Mouse (Mus musculus): ENCODE results near the gene Gm20388. TPM values are rescaled to one million over a fixed set of nuclear protein-coding genes. Genes with fewer than 3 reads are reported as not detected.

Gm20388 gene
- polyA plus RNA-seq, 1 experiment from 2014 or later: not detected

DNA sequence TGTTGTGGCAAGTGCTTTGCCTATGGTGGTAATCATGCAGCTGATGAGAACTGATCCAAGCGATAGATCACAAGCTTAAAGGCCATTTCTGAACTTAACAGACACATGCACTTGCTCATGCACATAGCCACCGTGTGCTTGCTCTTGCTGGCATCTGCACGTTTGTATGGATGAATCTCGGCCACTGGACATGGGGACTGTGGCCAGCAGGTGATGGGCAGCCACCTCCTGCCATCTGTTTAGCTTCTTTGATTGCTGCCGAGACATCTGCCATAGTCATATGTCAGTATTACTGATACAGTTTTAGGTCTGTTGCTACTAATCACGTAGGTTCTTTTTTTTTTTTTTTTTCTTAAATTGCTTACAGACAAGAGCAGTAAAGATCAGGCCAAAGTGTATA lies 2484.7 kb downstream of the Gm20388 start:
- H3K4me3 ChIP-seq (ENCODE audit: low read length): no peak overlapping the region
- WGBS: 92% methylated on average over 6 of the region's 6 CpGs
- no peaks in the 10 kb centered on the region for H3K27me3 ChIP-seq (ENCODE audit: control insufficient read depth, insufficient read depth, low read length)
- no peak overlapping the region for H3K27ac ChIP-seq (ENCODE audit: low read depth, low read length)
- no peak overlapping the region for H3K9ac ChIP-seq (ENCODE audit: low read depth, low read length)
- H3K9me3 ChIP-seq (ENCODE audit: control insufficient read depth, low read length): no peaks in the 10 kb centered on the region
- no peak for ATAC-seq (ENCODE audit: low FRiP score, low TSS enrichment)
- peaks cover 86% of the 10 kb centered on the region for H3K36me3 ChIP-seq (ENCODE audit: control insufficient read depth, insufficient read depth, low read length)
- H3K4me1 ChIP-seq (ENCODE audit: control insufficient read depth, insufficient read depth, low read length): no peaks in the 10 kb centered on the region
- no peak overlapping the region for H3K4me2 ChIP-seq (replicated peaks; ENCODE audit: low read depth, low read length)

DNA sequence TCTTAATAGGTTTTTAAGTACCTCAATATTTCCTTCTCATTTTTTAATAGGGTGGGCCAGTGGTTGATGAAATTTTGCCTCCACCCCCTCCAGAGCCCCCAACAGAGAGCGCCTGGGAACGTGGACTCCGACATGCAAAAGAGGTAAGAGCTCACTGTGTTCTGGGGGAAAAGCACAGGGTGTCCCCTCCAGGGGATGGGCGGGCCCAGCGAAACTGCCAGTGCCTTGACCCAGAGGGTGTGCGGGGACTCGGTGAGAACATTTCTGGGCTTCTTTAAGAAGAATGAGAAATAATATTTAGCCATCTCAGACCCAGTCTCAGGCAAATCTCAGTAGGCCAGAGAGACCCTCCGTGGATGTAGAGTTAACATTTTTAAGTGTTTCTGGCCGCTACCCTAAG lies 2487.5 kb downstream of the Gm20388 start:
- ATAC-seq (ENCODE audit: low FRiP score, low TSS enrichment): no peak
- H3K4me2 ChIP-seq (replicated peaks; ENCODE audit: low read depth, low read length): no peak overlapping the region
- H3K4me3 ChIP-seq (ENCODE audit: low read length): no peak overlapping the region
- no peak overlapping the region for H3K27ac ChIP-seq (ENCODE audit: low read depth, low read length)
- no peak overlapping the region for H3K9ac ChIP-seq (ENCODE audit: low read depth, low read length)
- H3K4me1 ChIP-seq (ENCODE audit: control insufficient read depth, insufficient read depth, low read length): no peaks in the 10 kb centered on the region
- H3K9me3 ChIP-seq (ENCODE audit: control insufficient read depth, low read length): no peaks in the 10 kb centered on the region
- H3K36me3 ChIP-seq (ENCODE audit: control insufficient read depth, insufficient read depth, low read length): peaks cover 92% of the 10 kb centered on the region
- H3K27me3 ChIP-seq (ENCODE audit: control insufficient read depth, insufficient read depth, low read length): no peaks in the 10 kb centered on the region
- whole genome bisulfite sequencing: 96% methylated on average over 9 of the region's 9 CpGs

DNA sequence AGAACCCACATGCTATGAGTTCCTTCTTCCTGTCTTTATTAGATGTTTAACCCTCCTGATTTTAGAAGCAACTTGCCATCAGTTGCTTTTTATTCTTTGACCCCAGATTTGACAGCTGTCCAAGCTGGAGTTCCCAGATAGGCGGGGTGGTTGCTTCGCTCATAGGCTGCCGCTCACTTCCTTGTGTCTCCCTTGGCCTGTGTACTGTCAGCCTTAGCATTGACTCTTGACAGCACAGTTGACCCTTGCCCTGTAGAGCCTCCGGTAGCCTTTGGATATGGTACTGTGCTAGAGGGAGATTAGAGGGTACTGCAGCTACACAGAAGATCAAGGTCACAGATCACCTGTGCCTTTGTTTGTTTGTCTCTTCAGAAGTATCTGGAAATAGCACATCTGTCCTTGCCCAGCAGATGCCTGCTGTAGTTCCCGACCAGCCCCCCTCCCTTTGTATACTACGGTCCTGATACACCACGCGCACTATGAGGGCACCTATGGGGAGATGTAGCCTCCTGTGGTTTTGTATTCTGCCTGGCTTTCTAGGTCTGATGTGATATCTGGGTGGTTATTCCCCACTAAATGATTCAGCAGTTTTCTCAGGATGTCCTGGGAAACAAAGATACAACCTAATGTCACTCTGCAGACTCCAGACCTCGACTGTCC lies 2494.6 kb downstream of the Gm20388 start:
- H3K4me1 ChIP-seq (ENCODE audit: control insufficient read depth, insufficient read depth, low read length): no peaks in the 10 kb centered on the region
- WGBS: 89% methylated on average over 9 of the region's 9 CpGs
- H3K9ac ChIP-seq (ENCODE audit: low read depth, low read length): no peak overlapping the region
- no peak overlapping the region for H3K27ac ChIP-seq (ENCODE audit: low read depth, low read length)
- peaks cover 99% of the 10 kb centered on the region for H3K36me3 ChIP-seq (ENCODE audit: control insufficient read depth, insufficient read depth, low read length)
- H3K4me2 ChIP-seq (replicated peaks; ENCODE audit: low read depth, low read length): no peak overlapping the region
- no peak overlapping the region for H3K4me3 ChIP-seq (ENCODE audit: low read length)
- no peaks in the 10 kb centered on the region for H3K27me3 ChIP-seq (ENCODE audit: control insufficient read depth, insufficient read depth, low read length)
- ATAC-seq (ENCODE audit: low FRiP score, low TSS enrichment): no peak
- H3K9me3 ChIP-seq (ENCODE audit: control insufficient read depth, low read length): no peaks in the 10 kb centered on the region

DNA sequence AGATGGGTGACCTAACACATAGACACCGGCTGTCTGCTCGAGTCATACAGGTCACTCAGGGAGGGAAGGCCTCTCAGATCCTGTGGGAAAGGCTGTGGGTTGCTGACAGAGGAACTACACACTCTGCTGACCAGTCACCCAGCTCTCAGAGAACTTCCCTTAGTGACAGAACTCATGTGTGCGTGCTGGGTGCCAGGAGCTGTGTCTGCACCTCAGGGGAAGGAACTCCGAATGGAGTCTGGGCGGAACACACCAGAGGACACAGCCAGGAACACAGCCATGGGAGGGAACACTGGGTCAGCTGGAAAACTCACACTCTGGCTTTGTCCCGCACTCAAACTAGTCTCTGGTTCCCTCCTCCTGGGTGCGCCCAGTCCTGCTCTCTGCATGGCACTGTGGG lies 2497.0 kb downstream of the Gm20388 start:
- Histone ChIP-seq H3K9ac (ENCODE audit: low read depth, low read length) (no peak overlapping the region), H3K4me2 (replicated peaks; ENCODE audit: low read depth, low read length) (no peak overlapping the region), H3K4me1 (ENCODE audit: control insufficient read depth, insufficient read depth, low read length) (no peaks in the 10 kb centered on the region), H3K27me3 (ENCODE audit: control insufficient read depth, insufficient read depth, low read length) (no peaks in the 10 kb centered on the region), H3K4me3 (ENCODE audit: low read length) (no peak overlapping the region), H3K36me3 (ENCODE audit: control insufficient read depth, insufficient read depth, low read length) (peaks cover 99% of the 10 kb centered on the region), H3K9me3 (ENCODE audit: control insufficient read depth, low read length) (no peaks in the 10 kb centered on the region), H3K27ac (ENCODE audit: low read depth, low read length) (no peak overlapping the region)
- WGBS: 98% methylated on average over 7 of the region's 7 CpGs
- ATAC-seq (ENCODE audit: low FRiP score, low TSS enrichment): no peak

DNA sequence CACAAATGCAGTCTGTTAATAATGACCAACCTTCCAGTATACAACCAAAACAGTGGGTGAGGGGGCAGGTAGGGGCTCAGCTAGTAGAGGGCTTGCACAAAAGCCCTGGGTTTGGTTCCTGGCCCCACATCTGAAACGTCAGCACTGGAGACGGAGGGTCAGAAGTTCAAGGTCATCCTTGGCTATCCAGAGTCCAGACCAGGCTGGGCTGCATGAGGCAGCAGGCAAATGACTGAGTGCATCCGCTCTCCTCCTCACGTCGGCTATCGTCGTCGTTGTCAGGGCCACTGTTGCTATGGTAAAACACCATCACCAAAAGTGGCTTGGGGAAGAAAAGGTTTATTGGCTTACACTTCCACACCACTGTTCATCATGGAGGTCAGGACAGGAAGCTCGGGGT lies 2503.7 kb downstream of the Gm20388 start:
- H3K9me3 ChIP-seq (ENCODE audit: control insufficient read depth, low read length): no peaks in the 10 kb centered on the region
- H3K9ac ChIP-seq (ENCODE audit: low read depth, low read length): no peak overlapping the region
- no peak overlapping the region for H3K4me3 ChIP-seq (ENCODE audit: low read length)
- no peak for ATAC-seq (ENCODE audit: low FRiP score, low TSS enrichment)
- WGBS: 82% methylated on average over 9 of the region's 9 CpGs
- peaks cover 98% of the 10 kb centered on the region for H3K36me3 ChIP-seq (ENCODE audit: control insufficient read depth, insufficient read depth, low read length)
- H3K4me2 ChIP-seq (replicated peaks; ENCODE audit: low read depth, low read length): no peak overlapping the region
- H3K27me3 ChIP-seq (ENCODE audit: control insufficient read depth, insufficient read depth, low read length): no peaks in the 10 kb centered on the region
- H3K4me1 ChIP-seq (ENCODE audit: control insufficient read depth, insufficient read depth, low read length): no peaks in the 10 kb centered on the region
- no peak overlapping the region for H3K27ac ChIP-seq (ENCODE audit: low read depth, low read length)

DNA sequence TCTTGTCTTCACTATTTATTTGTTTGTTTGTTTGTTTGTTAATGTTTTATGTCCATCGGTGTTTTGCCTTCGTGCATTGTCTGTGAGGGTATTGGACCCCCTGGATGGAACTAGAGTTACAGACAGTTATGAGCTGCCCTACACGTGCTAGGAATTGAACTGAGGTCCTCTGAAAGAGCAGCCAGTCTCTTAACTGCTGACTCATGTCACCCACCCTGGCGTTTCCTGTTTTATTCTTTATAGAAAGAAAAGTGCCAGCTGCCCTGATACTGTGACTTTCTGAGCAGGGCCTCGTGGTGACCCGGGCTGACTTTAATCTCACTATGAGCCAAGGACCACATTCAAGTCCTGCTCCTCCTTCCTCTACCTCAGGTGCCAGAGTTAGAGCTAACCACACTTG lies 2504.9 kb downstream of the Gm20388 start:
- peaks cover 85% of the 10 kb centered on the region for H3K36me3 ChIP-seq (ENCODE audit: control insufficient read depth, insufficient read depth, low read length)

DNA sequence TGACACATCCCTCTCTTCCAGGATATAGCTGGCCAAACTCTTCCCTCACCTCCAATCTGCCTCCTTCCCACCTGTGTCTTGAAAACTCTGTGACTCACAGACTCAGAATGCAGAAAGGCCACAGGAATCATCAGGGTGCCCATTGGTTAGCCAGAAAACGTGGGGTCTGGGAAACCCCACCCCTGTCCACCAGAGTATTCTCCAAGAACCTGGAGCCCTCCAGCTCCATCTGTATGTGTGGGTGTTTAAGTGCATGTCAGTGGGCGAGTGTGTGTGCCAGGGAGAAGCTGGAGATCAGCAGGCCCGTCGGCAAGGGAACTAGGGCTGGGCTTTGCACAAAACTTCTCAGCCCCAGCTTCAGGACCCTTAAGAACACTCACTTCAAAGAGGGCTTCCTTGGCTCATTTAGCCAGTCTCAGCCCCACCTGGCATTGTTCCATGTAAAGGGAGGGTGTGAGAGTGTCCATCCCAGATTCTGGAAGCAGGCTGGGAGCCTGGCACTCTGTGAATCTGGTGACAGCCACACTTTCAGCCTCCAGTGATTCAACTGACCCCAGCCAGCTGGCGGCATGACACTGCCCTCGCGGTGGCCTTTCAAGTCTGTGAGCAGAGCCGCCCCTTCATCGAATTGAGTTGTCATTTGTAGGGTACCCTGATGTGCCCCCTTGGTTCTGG lies 2509.4 kb downstream of the Gm20388 start:
- Histone ChIP-seq H3K27me3 (ENCODE audit: control insufficient read depth, insufficient read depth, low read length) (no peaks in the 10 kb centered on the region), H3K27ac (ENCODE audit: low read depth, low read length) (no peak overlapping the region), H3K9ac (ENCODE audit: low read depth, low read length) (no peak overlapping the region), H3K4me2 (replicated peaks; ENCODE audit: low read depth, low read length) (no peak overlapping the region), H3K36me3 (ENCODE audit: control insufficient read depth, insufficient read depth, low read length) (peaks cover 40% of the 10 kb centered on the region), H3K4me3 (ENCODE audit: low read length) (no peak overlapping the region), H3K9me3 (ENCODE audit: control insufficient read depth, low read length) (no peaks in the 10 kb centered on the region), H3K4me1 (ENCODE audit: control insufficient read depth, insufficient read depth, low read length) (no peaks in the 10 kb centered on the region)
- WGBS: 65% methylated on average over 9 of the region's 9 CpGs
- no peak for ATAC-seq (ENCODE audit: low FRiP score, low TSS enrichment)

More for the DNA sequence above, 2504.9 kb downstream of the Gm20388 start:
- Histone ChIP-seq H3K4me1 (ENCODE audit: control insufficient read depth, insufficient read depth, low read length) (no peaks in the 10 kb centered on the region), H3K9me3 (ENCODE audit: control insufficient read depth, low read length) (no peaks in the 10 kb centered on the region), H3K4me2 (replicated peaks; ENCODE audit: low read depth, low read length) (no peak overlapping the region), H3K4me3 (ENCODE audit: low read length) (no peak overlapping the region), H3K27me3 (ENCODE audit: control insufficient read depth, insufficient read depth, low read length) (no peaks in the 10 kb centered on the region), H3K27ac (ENCODE audit: low read depth, low read length) (no peak overlapping the region), H3K9ac (ENCODE audit: low read depth, low read length) (no peak overlapping the region; the same call in 1 of the 2 replicates)
- 93% methylated on average over 6 of the region's 6 CpGs for WGBS
- no peak for ATAC-seq (ENCODE audit: low FRiP score, low TSS enrichment)

DNA sequence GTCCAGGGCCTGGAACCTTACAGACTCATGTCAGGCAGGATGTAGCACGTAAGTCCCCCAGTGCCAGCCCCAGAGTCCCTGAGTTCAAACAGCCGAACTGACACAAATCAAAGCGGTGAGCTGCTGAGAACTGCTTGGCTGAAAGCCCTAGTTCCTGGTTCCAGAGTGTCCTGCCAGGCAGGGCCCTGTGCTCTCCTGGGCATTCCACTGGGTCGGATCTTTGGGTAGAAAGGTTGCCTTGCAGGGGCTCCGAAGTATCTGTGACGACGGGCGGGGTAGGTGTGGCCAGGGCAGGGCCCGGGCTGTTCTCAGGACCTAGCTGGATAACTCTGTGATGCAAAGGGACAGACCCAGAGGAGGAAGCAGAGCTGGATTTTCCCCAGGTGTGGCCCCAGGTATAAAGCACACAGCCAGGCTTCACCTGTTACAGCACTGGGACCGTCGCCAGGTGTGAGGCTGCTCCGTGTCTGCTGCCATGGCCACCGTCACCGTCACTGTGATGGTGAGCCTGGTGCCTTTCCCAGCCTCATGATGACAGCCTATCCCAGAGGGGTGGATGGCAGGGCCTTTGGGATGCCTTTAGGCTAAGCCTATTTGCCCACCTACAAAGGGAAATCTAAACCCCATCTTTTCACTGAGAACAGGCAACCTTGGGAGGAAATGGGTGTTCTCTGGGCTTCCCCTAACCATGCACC lies 2510.9 kb downstream of the Gm20388 start, which contains the start of gene Il17c:
Gene Il17c, plus strand, starts transcription at position 645 of the 695 bp plus-strand sequence.
- no peak for ATAC-seq (ENCODE audit: low FRiP score, low TSS enrichment)
- WGBS: 80% methylated on average over 14 of the region's 14 CpGs
- H3K9ac ChIP-seq (ENCODE audit: low read depth, low read length): no peak within 1 kb of the TSS
- no peaks in the 10 kb centered on the region for H3K27me3 ChIP-seq (ENCODE audit: control insufficient read depth, insufficient read depth, low read length)
- H3K4me3 ChIP-seq (ENCODE audit: low read length): no peak within 1 kb of the TSS
- peaks cover 28% of the 10 kb centered on the region for H3K36me3 ChIP-seq (ENCODE audit: control insufficient read depth, insufficient read depth, low read length)
- H3K4me1 ChIP-seq (ENCODE audit: control insufficient read depth, insufficient read depth, low read length): no peaks in the 10 kb centered on the region
- H3K27ac ChIP-seq (ENCODE audit: low read depth, low read length): no peak within 1 kb of the TSS
- no peak within 1 kb of the TSS for H3K4me2 ChIP-seq (replicated peaks; ENCODE audit: low read depth, low read length)
- no peaks in the 10 kb centered on the region for H3K9me3 ChIP-seq (ENCODE audit: control insufficient read depth, low read length)

DNA sequence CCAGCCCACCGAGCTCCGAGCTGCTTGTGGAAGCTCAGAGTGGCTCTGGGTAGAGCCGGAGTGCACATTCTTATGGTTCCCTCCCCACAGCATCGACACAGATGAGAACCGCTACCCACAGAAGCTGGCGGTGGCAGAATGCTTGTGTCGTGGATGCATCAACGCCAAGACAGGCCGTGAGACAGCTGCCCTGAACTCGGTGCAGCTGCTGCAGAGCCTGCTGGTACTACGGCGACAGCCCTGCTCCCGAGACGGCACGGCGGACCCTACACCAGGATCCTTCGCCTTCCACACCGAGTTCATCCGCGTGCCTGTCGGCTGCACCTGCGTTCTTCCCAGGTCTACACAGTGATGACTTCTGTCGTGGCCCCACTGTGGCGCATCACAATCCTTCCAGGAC lies 2512.6 kb downstream of the Gm20388 start:
- H3K27ac ChIP-seq (ENCODE audit: low read depth, low read length): no peak overlapping the region
- H3K36me3 ChIP-seq (ENCODE audit: control insufficient read depth, insufficient read depth, low read length): peaks cover 12% of the 10 kb centered on the region
- no peaks in the 10 kb centered on the region for H3K4me1 ChIP-seq (ENCODE audit: control insufficient read depth, insufficient read depth, low read length)
- no peak overlapping the region for H3K9ac ChIP-seq (ENCODE audit: low read depth, low read length)
- no peak for ATAC-seq (ENCODE audit: low FRiP score, low TSS enrichment)
- no peaks in the 10 kb centered on the region for H3K27me3 ChIP-seq (ENCODE audit: control insufficient read depth, insufficient read depth, low read length)
- 86% methylated on average over 24 of the region's 24 CpGs for WGBS
- no peak overlapping the region for H3K4me2 ChIP-seq (replicated peaks; ENCODE audit: low read depth, low read length)
- H3K9me3 ChIP-seq (ENCODE audit: control insufficient read depth, low read length): no peaks in the 10 kb centered on the region
- H3K4me3 ChIP-seq (ENCODE audit: low read length): no peak overlapping the region
